Mouse (Mus musculus) forebrain, embryonic 11.5 days (tissue): ENCODE measurements around the gene Gm12185. TPM values are rescaled to one million over a fixed set of nuclear protein-coding genes. Genes with fewer than 3 reads are reported as not detected.
A peak's percentile ranks its signal among the peaks of the same experiment; 100 is the strongest.
"Not testable (repeated sequence)": the region's sequence is repeated elsewhere in the genome, so short reads cannot be mapped to it uniquely, and the experiment has no call there.

Experiments used
- ATAC-seq: fragments of 200-750 bp; cut with Nextera tagmentation; replicated peaks from 2 replicates; pipeline ENCODE4 v1.8.0; 2017; ENCODE audit warnings: moderate TSS enrichment; ENCODE audit not compliant: low FRiP score
- DNase-seq: peaks from one replicate; pipeline ENCODE4 v3.0.0-alpha.2; 2017; ENCODE audit warnings: low spot score
- H3K27ac ChIP-seq: fragments of 300-500 bp; sonication (generic); 2 replicates; pipeline ENCODE4 v1.5.1; 2014; ENCODE audit warnings: low read depth, low read length
- H3K27me3 ChIP-seq: fragments of 300-500 bp; sonication (generic); 2 replicates; pipeline ENCODE4 v1.6.1; 2014; ENCODE audit warnings: mild to moderate bottlenecking, low read length, mixed read lengths; ENCODE audit not compliant: control insufficient read depth, insufficient read depth
- H3K36me3 ChIP-seq: fragments of 300-500 bp; sonication (generic); 2 replicates; pipeline ENCODE4 v1.6.1; 2014; ENCODE audit warnings: mild to moderate bottlenecking, low read length, moderate library complexity, mixed read lengths; ENCODE audit not compliant: control insufficient read depth, insufficient read depth
- H3K4me1 ChIP-seq: fragments of 300-500 bp; sonication (generic); replicated peaks from 2 replicates; pipeline ENCODE4 v1.6.1; 2014; ENCODE audit warnings: low read length, mixed read lengths; ENCODE audit not compliant: control insufficient read depth, insufficient read depth
- H3K4me2 ChIP-seq: fragments of 300-500 bp; sonication (generic); 2 replicates; pipeline ENCODE4 v1.6.1; 2014; ENCODE audit warnings: low read depth, mild to moderate bottlenecking, low read length, moderate library complexity, mixed read lengths; ENCODE audit not compliant: severe bottlenecking
- H3K4me3 ChIP-seq: fragments of 300-500 bp; sonication (generic); 2 replicates; pipeline ENCODE4 v1.5.1; 2014; ENCODE audit warnings: low read depth, low read length
- H3K9ac ChIP-seq: fragments of 300-500 bp; sonication (generic); 2 replicates; pipeline ENCODE4 v1.6.1; 2014; ENCODE audit warnings: low read length
- H3K9me3 ChIP-seq: fragments of 300-500 bp; sonication (generic); 2 replicates; pipeline ENCODE4 v1.6.1; 2016; ENCODE audit warnings: low read length, mixed read lengths; ENCODE audit not compliant: control insufficient read depth
- WGBS: fragments of 180-500 bp; shearing (Covaris S2); extraction: QIAGEN DNeasy Blood & Tissue Kit; methylation state at CpG from one replicate; pipeline ENCODE4 v1.1.7; 2014; 5-methylcytosine and 5-hydroxymethylcytosine counted together
- polyA plus RNA-seq: library from polyadenylated mRNA; unstranded; fragments of >200 nt; fragmentation: Nextera tagmentation; extraction: Ambion mirVana; gene quantifications from 2 replicates; pipeline ENCODE4 v1.2.1, GENCODE M21; 2014

Gene Gm12185
- polyA plus RNA-seq, 1 experiment from 2014 or later: not detected

GRCm38 (mm10) chr11:48900654-48901566 is 91.1 kb downstream of the Gm12185 start:
- not testable (repeated sequence) for H3K4me1 ChIP-seq, DNase-seq, H3K9me3 ChIP-seq, H3K9ac ChIP-seq, H3K4me3 ChIP-seq, H3K4me2 ChIP-seq, H3K27me3 ChIP-seq, H3K36me3 ChIP-seq, ATAC-seq, H3K27ac ChIP-seq
- WGBS: 87% methylated on average over 6 of the region's 6 CpGs

GRCm38 (mm10) chr11:48898812-48899431 is 93.1 kb downstream of the Gm12185 start:
- no peaks in the 10 kb centered on the region for H3K9me3 ChIP-seq
- H3K27me3 ChIP-seq: no peaks in the 10 kb centered on the region
- no peak overlapping the region for H3K4me3 ChIP-seq
- H3K9ac ChIP-seq: no peak overlapping the region
- no peak for ATAC-seq
- no peaks in the 10 kb centered on the region for H3K36me3 ChIP-seq
- no peak overlapping the region for H3K4me2 ChIP-seq
- H3K4me1 ChIP-seq: no peaks in the 10 kb centered on the region
- no peak overlapping the region for H3K27ac ChIP-seq
- WGBS: 78% methylated on average over 2 of the region's 2 CpGs
- no peak for DNase-seq

GRCm38 (mm10) chr11:48876680-48877079 is 115.3 kb downstream of the Gm12185 start:
- peaks cover 3% of the 10 kb centered on the region; the same call in 1 of the 2 replicates for H3K4me1 ChIP-seq
- no peaks in the 10 kb centered on the region for H3K27me3 ChIP-seq
- ATAC-seq (no peak), DNase-seq (no peak)
- H3K4me2 ChIP-seq: no peak overlapping the region
- WGBS: 100% methylated on average over 1 of the region's 1 CpGs
- no peaks in the 10 kb centered on the region for H3K36me3 ChIP-seq
- no peaks in the 10 kb centered on the region for H3K9me3 ChIP-seq
- no peak overlapping the region for H3K27ac ChIP-seq
- H3K4me3 ChIP-seq: no peak overlapping the region
- no peak overlapping the region for H3K9ac ChIP-seq

GRCm38 (mm10) chr11:48875343-48875837 is 116.6 kb downstream of the Gm12185 start:
- not testable (repeated sequence) for DNase-seq

GRCm38 (mm10) chr11:48874465-48874864 is 117.6 kb downstream of the Gm12185 start:
- no peak overlapping the region for H3K9ac ChIP-seq
- H3K4me2 ChIP-seq: no peak overlapping the region
- H3K4me3 ChIP-seq: no peak overlapping the region
- ATAC-seq (0 out of 2 replicates have a peak, but pooled peaks have one; percentile 54), DNase-seq (peak; percentile 69)
- H3K27ac ChIP-seq: no peak overlapping the region
- 0% methylated on average over 4 of the region's 4 CpGs for WGBS
- H3K9me3 ChIP-seq: no peaks in the 10 kb centered on the region
- no peaks in the 10 kb centered on the region for H3K36me3 ChIP-seq
- H3K27me3 ChIP-seq: no peaks in the 10 kb centered on the region
- H3K4me1 ChIP-seq: peaks cover 3% of the 10 kb centered on the region; the same call in 1 of the 2 replicates

More at GRCm38 (mm10) chr11:48875343-48875837, 116.6 kb downstream of the Gm12185 start:
- not testable (repeated sequence) for H3K9me3 ChIP-seq, ATAC-seq, H3K4me3 ChIP-seq, H3K27me3 ChIP-seq, H3K4me1 ChIP-seq, H3K4me2 ChIP-seq, H3K27ac ChIP-seq, H3K9ac ChIP-seq, H3K36me3 ChIP-seq
- WGBS: 79% methylated on average over 1 of the region's 1 CpGs

- H3K4me1 ChIP-seq: peaks cover 3% of the 10 kb centered on the region; the same call in 1 of the 2 replicates
- ATAC-seq (no peak), DNase-seq (peak; percentile 49)
- H3K27me3 ChIP-seq: no peaks in the 10 kb centered on the region
- H3K27ac ChIP-seq: no peak overlapping the region
- no peak overlapping the region for H3K4me2 ChIP-seq
- no peaks in the 10 kb centered on the region for H3K36me3 ChIP-seq
- WGBS: 74% methylated on average over 10 of the region's 10 CpGs
- no peak overlapping the region for H3K9ac ChIP-seq
- no peak overlapping the region for H3K4me3 ChIP-seq
- H3K9me3 ChIP-seq: no peaks in the 10 kb centered on the region
Measured at GRCm38 (mm10) chr11:48873591-48874290, 118.3 kb downstream of the Gm12185 start.

GRCm38 (mm10) chr11:48872695-48873300 is 119.2 kb downstream of the Gm12185 start:
- Histone ChIP-seq H3K36me3 (no peaks in the 10 kb centered on the region), H3K9ac (no peak overlapping the region), H3K9me3 (no peaks in the 10 kb centered on the region), H3K4me1 (peaks cover 3% of the 10 kb centered on the region; the same call in 1 of the 2 replicates), H3K27ac (no peak overlapping the region), H3K4me3 (no peak overlapping the region), H3K4me2 (no peak overlapping the region), H3K27me3 (no peaks in the 10 kb centered on the region)
- ATAC-seq: no peak
- no peak for DNase-seq
- WGBS: 80% methylated on average over 7 of the region's 7 CpGs
